Mouse (Mus musculus) adrenal gland, adult (tissue): Measurements from ENCODE around the gene Kif1bp.
"Not testable (repeated sequence)": the region's sequence is repeated elsewhere in the genome, so short reads cannot be mapped to it uniquely, and the experiment has no call there.

Source experiments
- DNase-seq, 2 experiments: peaks; one replicate each; pipeline ENCODE4 v3.0.0; 2022 to 2023; ENCODE audit warnings: low spot score in 1 of 2; ENCODE audit not compliant: inconsistent age in 2 of 2

Kif1bp gene

GRCm38 (mm10) chr10:62578338-62579100 lies at the start of gene Kif1bp:
Gene Kif1bp (minus strand): TSS chr10:62578457.
- DNase-seq, result peak; percentile 97 to 98

GRCm38 (mm10) chr10:62604161-62604560 lies 25.9 kb upstream of the Kif1bp start:
- DNase-seq, result no peak

DNA sequence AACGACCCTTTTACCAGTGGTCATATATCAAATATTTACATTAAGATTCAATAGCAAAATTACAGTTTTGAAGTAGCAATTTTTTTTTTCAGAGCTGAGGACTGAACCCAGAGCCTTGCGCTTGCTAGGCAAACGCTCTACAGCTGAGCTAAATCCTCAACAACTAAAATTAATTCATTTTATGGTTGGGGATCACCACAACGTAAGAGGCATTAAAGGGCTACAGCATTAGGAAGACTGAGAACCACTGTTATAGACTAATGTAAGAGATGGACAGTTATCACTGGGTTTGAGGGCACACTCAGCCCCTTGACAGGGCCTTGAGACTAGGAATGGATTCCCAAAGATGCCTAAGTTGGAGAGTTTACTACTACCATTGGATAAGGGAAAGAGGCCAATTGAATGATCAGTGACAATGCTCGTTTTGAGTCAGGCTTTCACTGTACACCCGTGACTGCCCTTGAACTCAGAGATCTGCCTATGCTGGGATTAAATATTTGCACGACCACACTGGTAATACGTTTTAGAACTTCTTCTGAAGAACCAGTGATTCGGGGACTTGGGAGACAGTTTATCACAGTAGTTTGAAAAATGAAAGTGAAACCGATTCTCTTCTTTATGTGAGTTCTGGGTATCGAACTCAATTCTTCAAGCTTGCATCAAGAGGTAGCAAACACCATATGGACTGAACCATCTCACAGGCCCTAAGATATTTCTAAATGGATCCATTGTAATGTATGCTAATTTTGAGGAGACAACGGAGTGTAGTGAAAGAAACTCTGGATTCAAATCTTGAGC lies 25.2 kb upstream of the Kif1bp start:
- no peak for DNase-seq

DNA sequence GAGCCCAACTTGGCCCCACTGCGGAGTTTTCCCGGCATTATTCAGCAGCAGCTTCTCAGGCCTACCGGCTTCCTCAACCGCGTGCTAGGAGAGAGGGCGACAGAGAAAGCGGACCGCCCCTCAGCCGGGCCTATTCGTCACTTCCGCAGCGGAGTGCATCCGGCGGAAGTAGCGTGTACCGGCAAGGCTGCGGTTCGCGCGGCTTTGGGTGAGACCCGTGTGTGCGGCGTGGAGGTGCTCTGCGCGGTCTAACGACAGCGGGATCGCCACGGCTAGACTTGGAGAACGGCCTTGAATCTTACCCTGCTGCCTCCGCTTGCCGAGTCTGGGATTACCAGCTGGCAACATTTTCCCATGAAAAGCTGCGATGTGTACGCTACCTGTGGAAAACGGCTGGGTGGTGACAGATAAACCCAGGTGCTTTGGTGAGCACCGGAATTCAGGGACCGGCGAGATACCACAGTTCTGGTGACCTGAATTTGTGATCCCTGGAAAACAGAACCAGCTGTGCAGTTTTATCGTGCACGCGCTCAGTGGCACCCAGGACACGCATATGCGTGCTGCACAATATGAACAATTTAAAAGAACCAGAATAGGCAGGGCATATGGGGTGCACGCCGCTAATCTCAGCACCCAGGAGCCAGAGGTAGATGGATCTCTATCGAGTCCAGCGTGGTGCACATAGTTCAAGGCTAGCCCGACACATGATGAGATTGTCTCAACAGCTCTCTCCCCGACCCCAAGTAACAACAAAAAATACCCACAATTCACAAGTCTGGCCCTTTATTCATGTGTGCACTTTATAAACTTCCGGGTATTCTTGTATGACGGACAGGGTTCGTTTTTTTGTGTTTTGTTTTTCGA lies 24.2 kb upstream of the Kif1bp start, which contains the start of gene Ddx21:
Gene Ddx21 (minus strand): TSS at position 105 of the 864 bp plus-strand sequence.
- peak; percentile 91 to 97 for DNase-seq

GRCm38 (mm10) chr10:62601833-62602176 lies 23.5 kb upstream of the Kif1bp start:
- DNase-seq, result no peak

DNA sequence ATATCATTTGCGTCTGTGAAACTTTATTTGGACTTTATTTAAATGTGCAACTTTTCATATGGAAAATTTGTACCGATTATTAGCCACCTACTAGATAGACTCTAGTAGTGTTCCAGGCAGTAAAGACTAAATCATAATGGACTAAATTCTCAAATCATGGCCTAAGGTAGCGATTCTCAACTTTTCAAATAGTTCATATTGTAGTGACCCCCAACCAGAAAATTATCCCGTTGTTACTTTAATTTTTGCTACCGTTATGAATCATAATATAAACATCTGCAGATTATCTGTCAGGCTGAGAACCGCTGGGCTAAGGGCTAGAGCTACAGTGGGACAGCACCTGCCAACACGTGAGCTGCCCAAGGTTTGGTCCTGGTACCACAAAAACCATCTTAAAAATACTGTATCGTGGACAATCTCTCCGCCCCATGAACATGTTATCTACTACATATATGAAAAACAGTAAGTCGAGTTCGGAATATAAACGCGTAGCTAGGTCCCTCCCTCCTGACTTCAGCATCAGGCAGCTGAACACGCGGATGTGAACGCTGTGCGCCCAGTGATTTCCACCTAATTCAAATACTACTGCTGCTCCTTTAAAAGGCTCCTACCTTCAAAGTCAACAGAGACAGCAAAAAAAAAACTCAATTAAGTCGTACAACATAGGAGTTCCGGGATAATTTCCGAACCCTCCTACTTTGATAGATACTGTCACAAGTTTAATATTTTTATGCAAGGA lies 23.0 kb upstream of the Kif1bp start:
- peak in 1 of 2 experiments; percentile 62 for DNase-seq

DNA sequence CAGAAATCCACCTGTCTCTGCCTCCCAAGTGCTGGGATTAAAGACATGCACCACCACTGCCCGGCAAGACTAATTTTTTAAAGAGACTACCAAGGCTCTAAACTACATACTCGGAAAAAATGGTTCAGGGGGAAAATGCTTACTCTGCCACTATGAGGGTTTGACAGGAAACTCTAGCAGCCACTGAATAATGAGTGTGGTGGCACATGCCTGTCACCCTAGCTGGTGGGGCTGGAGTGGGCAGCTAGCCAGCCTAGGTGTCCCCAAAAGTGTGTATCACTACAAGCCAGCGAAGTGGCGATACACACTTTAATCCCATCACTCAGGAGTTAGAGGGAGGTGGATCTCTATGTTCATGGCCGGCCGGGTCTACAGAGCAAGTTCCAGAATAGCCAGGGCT lies 21.8 kb upstream of the Kif1bp start:
- no peak for DNase-seq

DNA sequence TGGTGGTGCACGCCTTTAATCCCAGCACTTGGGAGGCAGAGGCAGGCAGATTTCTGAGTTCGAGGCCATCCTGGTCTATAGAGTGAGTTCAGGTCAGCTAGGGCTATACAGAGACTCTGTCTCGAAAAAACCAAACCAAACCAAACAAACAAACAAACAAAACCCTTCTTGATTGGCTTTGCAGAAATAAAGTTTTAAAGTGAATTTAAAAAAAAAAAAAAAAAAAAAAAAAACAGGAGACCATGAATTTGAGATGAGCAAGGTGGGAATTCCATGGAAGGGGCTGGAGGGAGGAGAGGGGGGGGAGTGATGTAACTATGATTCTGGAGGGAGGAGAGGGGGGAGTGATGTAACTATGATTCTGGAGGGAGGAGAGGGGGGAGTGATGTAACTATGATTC lies 21.1 kb upstream of the Kif1bp start:
- DNase-seq, result not testable (repeated sequence)

GRCm38 (mm10) chr10:62592496-62592895 lies 14.2 kb upstream of the Kif1bp start:
- DNase-seq, result no peak

GRCm38 (mm10) chr10:62590200-62590599 lies 11.9 kb upstream of the Kif1bp start:
- peak; percentile 82 to 96 for DNase-seq

DNA sequence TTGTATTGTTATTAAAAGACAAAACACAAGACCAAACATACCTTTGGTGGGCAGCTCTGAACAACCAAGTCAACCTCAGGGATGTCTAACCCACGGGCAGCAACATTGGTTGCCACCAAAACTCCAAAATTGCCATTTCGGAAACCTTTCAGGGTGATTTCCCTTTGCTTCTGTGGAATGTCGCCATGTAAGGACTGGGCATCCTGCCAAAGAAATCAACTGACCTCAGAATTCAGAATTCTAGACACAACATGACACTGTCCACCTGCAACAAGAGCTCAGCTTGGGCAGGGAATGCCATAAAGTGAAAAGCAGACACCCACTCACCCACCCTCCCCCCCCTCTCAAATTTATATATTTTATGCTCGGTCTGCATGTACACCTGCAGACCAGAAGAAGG lies 10.4 kb upstream of the Kif1bp start:
- DNase-seq, result peak in 1 of 2 experiments; percentile 68

- no peak for DNase-seq
Observed at GRCm38 (mm10) chr10:62583245-62583644, 5.0 kb upstream of the Kif1bp start.

DNA sequence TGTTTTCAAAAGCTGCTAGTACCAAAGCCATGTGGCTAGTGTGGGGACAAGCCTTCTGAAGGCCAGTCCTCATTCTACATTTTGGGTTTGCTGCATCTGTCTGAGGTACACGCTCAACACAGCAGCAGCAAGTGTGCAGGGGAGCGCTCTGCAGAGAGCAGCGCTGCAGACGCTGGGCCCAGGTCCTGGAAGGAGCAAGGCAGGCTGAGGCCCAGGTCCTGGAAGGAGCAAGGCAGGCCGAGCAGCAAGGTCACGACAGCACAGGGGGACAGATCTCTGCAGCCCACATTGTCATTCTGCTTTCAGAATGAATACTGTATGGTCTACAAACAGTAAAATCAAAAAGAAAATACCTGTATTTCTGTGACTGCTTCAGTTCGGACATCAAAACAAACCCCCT lies 4.4 kb upstream of the Kif1bp start:
- no peak for DNase-seq

DNA sequence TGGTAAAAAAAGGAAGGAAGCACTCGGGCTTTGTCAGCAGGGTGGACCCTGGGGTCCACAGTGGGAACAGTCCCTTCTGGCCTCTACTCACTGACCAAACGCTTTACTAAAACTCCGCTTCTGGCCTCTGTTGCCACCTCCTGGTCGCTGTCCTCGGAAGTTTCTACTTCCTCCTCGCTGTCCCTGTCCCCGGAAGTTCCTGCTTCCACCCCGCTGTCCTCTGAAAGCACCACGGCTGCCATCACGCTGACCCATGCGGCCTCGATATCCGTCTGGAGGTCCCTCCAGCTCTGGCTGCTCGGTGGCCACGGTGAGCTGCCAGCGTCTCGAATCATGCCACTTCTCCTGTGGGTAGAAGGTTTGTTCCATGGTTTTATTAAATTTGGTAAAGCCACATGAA lies 4.0 kb upstream of the Kif1bp start:
- no peak for DNase-seq

DNA sequence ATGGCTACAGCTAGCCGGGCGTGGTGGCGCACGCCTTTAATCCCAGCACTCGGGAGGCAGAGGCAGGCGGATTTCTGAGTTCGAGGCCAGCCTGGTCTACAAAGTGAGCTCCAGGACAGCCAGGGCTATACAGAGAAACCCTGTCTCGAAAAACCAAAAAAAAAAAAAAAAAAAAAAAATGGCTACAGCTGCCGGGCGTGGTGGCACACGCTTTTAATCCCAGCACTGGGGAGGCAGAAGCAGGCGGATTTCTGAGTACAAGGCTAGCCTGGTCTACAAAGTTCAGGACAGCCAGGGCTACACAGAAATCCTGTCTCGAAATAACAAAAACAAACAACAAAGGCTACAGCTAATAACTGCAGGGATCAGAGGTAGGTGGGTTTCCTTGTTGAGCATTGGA lies 872 bp upstream of the Kif1bp start:
- not testable (repeated sequence) for DNase-seq

DNA sequence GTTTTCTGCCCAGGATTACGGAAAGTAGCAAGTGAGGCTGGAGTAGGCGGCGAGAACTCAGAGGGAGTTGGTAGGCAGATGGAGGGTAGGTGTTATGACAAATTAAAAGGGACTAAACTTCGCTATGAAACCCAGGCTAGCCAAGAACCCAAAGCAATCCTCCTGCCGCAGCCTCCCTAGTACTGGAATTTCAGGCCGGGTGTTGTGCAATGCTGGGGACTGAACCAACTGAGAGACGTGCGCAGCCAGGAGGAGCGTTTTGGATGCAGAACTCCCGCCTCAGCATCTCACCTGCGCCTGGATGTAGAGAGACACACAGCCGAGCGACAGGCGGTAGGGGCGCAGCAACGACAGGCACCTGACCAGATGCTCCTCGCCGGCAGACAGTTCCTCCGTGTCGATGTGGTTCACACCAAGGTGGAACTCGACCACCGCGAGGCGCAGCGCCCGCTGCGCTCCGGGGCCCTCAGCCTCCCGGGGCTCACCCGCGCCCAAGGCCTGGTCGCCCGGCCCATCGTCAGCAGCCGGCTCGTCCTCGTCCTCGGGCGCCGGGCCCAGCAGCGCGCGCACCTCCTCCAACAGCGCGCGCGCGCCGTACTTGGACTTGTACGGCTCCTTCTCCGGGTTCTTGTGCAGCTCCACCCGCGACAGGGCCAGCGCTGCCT lies 452 bp downstream of the Kif1bp start:
- DNase-seq, result no peak

DNA sequence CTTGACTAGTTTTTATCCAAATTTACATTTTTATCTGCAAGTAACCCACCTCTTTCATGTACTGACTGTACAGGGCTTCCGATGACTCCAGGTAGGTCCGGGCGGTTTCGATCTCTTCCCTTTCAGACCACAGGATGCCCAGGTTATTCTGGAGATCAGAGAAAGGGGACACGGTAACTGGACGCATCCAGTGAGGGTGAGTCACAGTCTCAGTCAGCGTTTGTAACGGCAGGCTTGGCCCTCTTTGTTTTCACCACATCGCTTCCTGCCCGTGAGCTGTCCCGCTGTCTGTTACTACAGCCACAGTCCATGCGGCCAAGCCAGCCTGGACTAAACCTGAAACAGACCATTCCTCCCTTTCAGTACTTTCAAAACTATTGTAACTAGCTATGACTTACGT lies 3.3 kb downstream of the Kif1bp start:
- DNase-seq, result no peak

GRCm38 (mm10) chr10:62570126-62570871 lies 8.0 kb downstream of the Kif1bp start:
- DNase-seq, result no peak

DNA sequence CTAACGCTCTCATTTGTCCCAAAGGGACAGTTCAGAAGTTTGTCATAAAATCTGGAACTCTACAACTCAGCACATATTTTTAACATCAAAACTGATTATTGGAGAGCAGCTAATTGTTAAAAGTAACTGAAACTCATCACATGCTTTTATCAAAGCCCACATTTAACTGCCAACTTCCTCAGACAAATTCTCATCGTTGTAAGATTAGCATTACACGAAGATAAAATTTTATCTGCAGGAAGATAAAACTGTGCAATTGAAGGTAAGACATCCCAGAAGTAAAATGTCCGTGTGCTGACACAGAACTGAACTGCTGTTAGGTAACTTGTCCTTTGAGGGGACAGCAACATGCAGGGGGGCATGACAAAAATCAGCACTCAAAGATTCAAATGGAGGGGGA lies 9.4 kb downstream of the Kif1bp start:
- DNase-seq, result no peak
